Mouse (Mus musculus): Measurements from ENCODE around the gene Clmn.

Gene Clmn

GRCm38 (mm10) chr12:104845707-104846106, 19.2 kb downstream of the Clmn start:
- Histone ChIP-seq H3K27me3 (ENCODE audit: insufficient read depth, low read length) (no peaks in the 10 kb centered on the region), H3K36me3 (ENCODE audit: insufficient read depth, low read length) (no peaks in the 10 kb centered on the region), H3K4me3 (replicated peaks; ENCODE audit: low read length) (peak overlapping the region; percentile 71), H3K4me1 (replicated peaks; ENCODE audit: low read depth, low read length) (peaks cover 36% of the 10 kb centered on the region), H3K9me3 (ENCODE audit: low read length) (no peaks in the 10 kb centered on the region)
- TF ChIP-seq NANOG (IDR thresholded peaks at IDR 0.05; ENCODE audit: borderline replicate concordance, low read length) (no peak), POU5F1 (IDR thresholded peaks at IDR 0.05; ENCODE audit: borderline replicate concordance, low read length) (no peak)

- H3K27me3 ChIP-seq (ENCODE audit: insufficient read depth, low read length) = no peaks in the 10 kb centered on the region
- TF ChIP-seq NANOG (IDR thresholded peaks at IDR 0.05; ENCODE audit: borderline replicate concordance, low read length) = no peak
- no peak for TF ChIP-seq POU5F1 (IDR thresholded peaks at IDR 0.05; ENCODE audit: borderline replicate concordance, low read length)
- TF ChIP-seq CTCF (conservative IDR thresholded peaks at IDR 0.05; ENCODE audit: low read length) = no peak
- H3K4me1 ChIP-seq (replicated peaks; ENCODE audit: low read depth, low read length) = peaks cover 36% of the 10 kb centered on the region
- H3K9me3 ChIP-seq (ENCODE audit: low read length) = no peaks in the 10 kb centered on the region
- H3K4me3 ChIP-seq (replicated peaks; ENCODE audit: low read length) = peak overlapping the region; percentile 71; the same call in 1 of the 2 replicates
- H3K36me3 ChIP-seq (ENCODE audit: insufficient read depth, low read length) = no peaks in the 10 kb centered on the region
These were observed 19.9 kb downstream of the Clmn start for GRCm38 (mm10) chr12:104844989-104845388.

GRCm38 (mm10) chr12:104844279-104844678, 20.6 kb downstream of the Clmn start:
- no peaks in the 10 kb centered on the region for H3K27me3 ChIP-seq (ENCODE audit: insufficient read depth, low read length)
- no peak overlapping the region for H3K4me3 ChIP-seq (replicated peaks; ENCODE audit: low read length)
- no peaks in the 10 kb centered on the region for H3K36me3 ChIP-seq (ENCODE audit: insufficient read depth, low read length)
- no peaks in the 10 kb centered on the region for H3K9me3 ChIP-seq (ENCODE audit: low read length)
- no peak for TF ChIP-seq NANOG (IDR thresholded peaks at IDR 0.05; ENCODE audit: borderline replicate concordance, low read length)
- no peak for TF ChIP-seq CTCF (conservative IDR thresholded peaks at IDR 0.05; ENCODE audit: low read length)
- TF ChIP-seq POU5F1 (IDR thresholded peaks at IDR 0.05; ENCODE audit: borderline replicate concordance, low read length) = no peak
- peaks cover 36% of the 10 kb centered on the region for H3K4me1 ChIP-seq (replicated peaks; ENCODE audit: low read depth, low read length)

GRCm38 (mm10) chr12:104841256-104841655, 23.6 kb downstream of the Clmn start:
- no peaks in the 10 kb centered on the region for H3K27me3 ChIP-seq (ENCODE audit: insufficient read depth, low read length)
- no peaks in the 10 kb centered on the region for H3K9me3 ChIP-seq (ENCODE audit: low read length)
- peaks cover 23% of the 10 kb centered on the region for H3K4me1 ChIP-seq (replicated peaks; ENCODE audit: low read depth, low read length)
- H3K4me3 ChIP-seq (replicated peaks; ENCODE audit: low read length) = no peak overlapping the region
- no peaks in the 10 kb centered on the region for H3K36me3 ChIP-seq (ENCODE audit: insufficient read depth, low read length)
- TF ChIP-seq CTCF (conservative IDR thresholded peaks at IDR 0.05; ENCODE audit: low read length) (no peak), NANOG (IDR thresholded peaks at IDR 0.05; ENCODE audit: borderline replicate concordance, low read length) (no peak)

- TF ChIP-seq POU5F1 (IDR thresholded peaks at IDR 0.05; ENCODE audit: borderline replicate concordance, low read length) (no peak), CTCF (conservative IDR thresholded peaks at IDR 0.05; ENCODE audit: low read length) (0 out of 2 replicates have a peak, but pooled peaks have one; percentile 3)
- H3K4me3 ChIP-seq (replicated peaks; ENCODE audit: low read length) = no peak overlapping the region
- H3K4me1 ChIP-seq (replicated peaks; ENCODE audit: low read depth, low read length) = peaks cover 17% of the 10 kb centered on the region
- no peaks in the 10 kb centered on the region for H3K36me3 ChIP-seq (ENCODE audit: insufficient read depth, low read length)
- H3K9me3 ChIP-seq (ENCODE audit: low read length) = no peaks in the 10 kb centered on the region
- H3K27me3 ChIP-seq (ENCODE audit: insufficient read depth, low read length) = no peaks in the 10 kb centered on the region
These were observed 25.9 kb downstream of the Clmn start for GRCm38 (mm10) chr12:104838987-104839386.

- Histone ChIP-seq H3K4me1 (replicated peaks; ENCODE audit: low read depth, low read length) (peaks cover 16% of the 10 kb centered on the region), H3K9me3 (ENCODE audit: low read length) (no peaks in the 10 kb centered on the region), H3K36me3 (ENCODE audit: insufficient read depth, low read length) (no peaks in the 10 kb centered on the region), H3K4me3 (replicated peaks; ENCODE audit: low read length) (no peak overlapping the region), H3K27me3 (ENCODE audit: insufficient read depth, low read length) (no peaks in the 10 kb centered on the region)
- no peak for TF ChIP-seq CTCF (conservative IDR thresholded peaks at IDR 0.05; ENCODE audit: low read length)
- no peak for TF ChIP-seq POU5F1 (IDR thresholded peaks at IDR 0.05; ENCODE audit: borderline replicate concordance, low read length)
- TF ChIP-seq NANOG (IDR thresholded peaks at IDR 0.05; ENCODE audit: borderline replicate concordance, low read length) = no peak
These were observed 26.4 kb downstream of the Clmn start for GRCm38 (mm10) chr12:104838462-104838861.

GRCm38 (mm10) chr12:104837957-104838401, 26.9 kb downstream of the Clmn start:
- peaks cover 14% of the 10 kb centered on the region for H3K4me1 ChIP-seq (replicated peaks; ENCODE audit: low read depth, low read length)
- no peaks in the 10 kb centered on the region for H3K36me3 ChIP-seq (ENCODE audit: insufficient read depth, low read length)
- TF ChIP-seq NANOG (IDR thresholded peaks at IDR 0.05; ENCODE audit: borderline replicate concordance, low read length) = no peak
- no peak overlapping the region for H3K4me3 ChIP-seq (replicated peaks; ENCODE audit: low read length)
- no peaks in the 10 kb centered on the region for H3K27me3 ChIP-seq (ENCODE audit: insufficient read depth, low read length)
- no peaks in the 10 kb centered on the region for H3K9me3 ChIP-seq (ENCODE audit: low read length)

GRCm38 (mm10) chr12:104837111-104837837, 27.6 kb downstream of the Clmn start:
- Histone ChIP-seq H3K36me3 (ENCODE audit: insufficient read depth, low read length) (no peaks in the 10 kb centered on the region), H3K9me3 (ENCODE audit: low read length) (no peaks in the 10 kb centered on the region), H3K4me1 (replicated peaks; ENCODE audit: low read depth, low read length) (peaks cover 14% of the 10 kb centered on the region), H3K27me3 (ENCODE audit: insufficient read depth, low read length) (no peaks in the 10 kb centered on the region), H3K4me3 (replicated peaks; ENCODE audit: low read length) (no peak overlapping the region)
- no peak for TF ChIP-seq POU5F1 (IDR thresholded peaks at IDR 0.05; ENCODE audit: borderline replicate concordance, low read length)
- no peak for TF ChIP-seq CTCF (conservative IDR thresholded peaks at IDR 0.05; ENCODE audit: low read length)

GRCm38 (mm10) chr12:104836230-104836629, 28.6 kb downstream of the Clmn start:
- Histone ChIP-seq H3K27me3 (ENCODE audit: insufficient read depth, low read length) (no peaks in the 10 kb centered on the region), H3K9me3 (ENCODE audit: low read length) (no peaks in the 10 kb centered on the region), H3K4me3 (replicated peaks; ENCODE audit: low read length) (no peak overlapping the region), H3K4me1 (replicated peaks; ENCODE audit: low read depth, low read length) (peaks cover 14% of the 10 kb centered on the region), H3K36me3 (ENCODE audit: insufficient read depth, low read length) (no peaks in the 10 kb centered on the region)
- TF ChIP-seq CTCF (conservative IDR thresholded peaks at IDR 0.05; ENCODE audit: low read length) (no peak), NANOG (IDR thresholded peaks at IDR 0.05; ENCODE audit: borderline replicate concordance, low read length) (no peak), POU5F1 (IDR thresholded peaks at IDR 0.05; ENCODE audit: borderline replicate concordance, low read length) (no peak)

All from E14TG2a.4 (cell line).